Mouse (Mus musculus) brain, embryonic 14.5 days (tissue): Measurements from ENCODE around the gene Tex38. TPM values are rescaled to one million over a fixed set of nuclear protein-coding genes. Genes with fewer than 3 reads are reported as not detected.

Source experiments
- DNase-seq: peaks from one replicate; pipeline ENCODE4 v3.0.0-alpha.2; 2011; ENCODE audit warnings: low read depth
- CTCF ChIP-seq: fragments of 200-500 bp; IDR thresholded peaks from 2 replicates; pipeline ENCODE4 v1.5.1; 2012; ENCODE audit warnings: inconsistent platforms, mild to moderate bottlenecking, moderate library complexity, borderline replicate concordance; ENCODE audit not compliant: insufficient read depth, insufficient read length; ENCODE audit errors: extremely low read depth
- POLR2A ChIP-seq: fragments of 200-500 bp; IDR thresholded peaks from 2 replicates; pipeline ENCODE4 v1.6.1; 2012; ENCODE audit warnings: mild to moderate bottlenecking, inconsistent platforms, borderline replicate concordance; ENCODE audit not compliant: poor library complexity, insufficient read depth, insufficient read length, severe bottlenecking; ENCODE audit errors: extremely low read depth
- polyA plus RNA-seq: library from polyadenylated mRNA; depleted of rRNA; stranded (reverse); fragments of >200 nt; gene quantifications from 2 replicates; pipeline ENCODE4 v1.2.3, GENCODE M21; 2012

Tex38 gene
- polyA plus RNA-seq, 1 experiment, result 0.40 TPM

DNA sequence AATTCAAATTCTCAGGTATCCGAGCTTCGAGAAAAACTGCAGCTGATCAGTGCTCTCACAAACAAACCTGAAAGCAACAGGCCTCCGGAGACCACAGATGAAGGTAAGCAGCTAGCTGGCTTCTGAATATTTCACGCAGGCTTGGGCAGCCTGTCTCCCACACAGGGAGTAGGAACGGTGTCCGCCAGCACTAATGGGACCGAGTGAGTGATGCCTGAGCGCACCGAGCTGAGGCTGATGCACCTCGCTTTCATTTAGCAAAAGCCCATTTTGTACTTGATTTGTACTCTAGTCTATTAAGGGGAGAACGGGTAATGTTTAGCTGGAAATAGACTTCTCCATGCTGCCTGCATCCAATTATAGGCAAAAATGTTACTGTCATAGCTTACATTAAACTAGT, 16.2 kb downstream of the Tex38 start:
- DNase-seq, result no peak
- TF ChIP-seq CTCF, result no peak
- TF ChIP-seq POLR2A, result no peak

DNA sequence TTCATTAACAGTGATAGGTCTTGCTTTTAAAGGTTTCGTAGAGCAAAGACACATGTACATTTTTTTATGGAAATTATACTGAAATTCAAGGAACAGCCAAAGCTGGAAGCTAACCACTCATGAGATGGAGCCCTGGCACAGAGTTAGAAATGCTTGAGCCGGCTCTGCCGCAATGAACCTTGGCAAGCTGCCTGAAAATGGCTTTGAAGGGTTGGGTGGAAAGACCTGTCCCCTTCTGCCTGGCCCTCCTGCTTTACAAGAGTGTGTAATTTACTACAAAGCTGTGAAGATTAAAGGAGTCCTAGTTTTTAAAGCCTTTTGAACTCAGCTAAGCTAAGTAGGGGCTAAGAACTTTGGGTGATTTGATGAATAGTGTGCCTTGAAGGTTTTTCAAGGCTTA, 19.6 kb downstream of the Tex38 start:
- DNase-seq, result peak; percentile 80
- TF ChIP-seq POLR2A, result no peak
- TF ChIP-seq CTCF, result no peak

DNA sequence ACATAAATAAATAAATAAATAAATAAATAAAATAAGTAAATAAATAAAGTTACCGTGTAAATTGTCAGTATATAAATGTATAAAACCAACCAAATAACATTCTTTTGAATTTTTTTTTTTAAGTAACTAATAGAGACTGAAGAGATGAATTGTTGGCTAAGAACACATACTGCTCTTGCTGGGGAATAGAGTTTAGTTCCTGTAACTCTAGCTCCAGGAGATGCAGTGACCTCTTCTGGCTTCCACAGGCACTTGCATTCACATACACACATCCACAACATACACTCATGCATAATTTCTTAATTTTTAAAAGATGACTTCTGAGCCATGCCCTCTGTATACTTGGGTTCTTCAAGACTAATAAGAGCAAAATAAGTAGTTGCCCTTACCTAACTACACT, 26.0 kb downstream of the Tex38 start:
- no peak for DNase-seq
- TF ChIP-seq CTCF (0 out of 2 replicates have a peak, but pooled peaks have one; percentile 7), POLR2A (no peak)

GRCm38 (mm10) chr4:115754101-115754500, 26.7 kb downstream of the Tex38 start:
- TF ChIP-seq CTCF (no peak), POLR2A (no peak)

GRCm38 (mm10) chr4:115749336-115749735, 31.5 kb downstream of the Tex38 start:
- no peak for DNase-seq
- TF ChIP-seq CTCF (no peak), POLR2A (no peak)

More at GRCm38 (mm10) chr4:115754101-115754500, 26.7 kb downstream of the Tex38 start:
- no peak for DNase-seq

GRCm38 (mm10) chr4:115748181-115748580, 32.6 kb downstream of the Tex38 start:
- no peak for DNase-seq
- TF ChIP-seq POLR2A, result no peak
- no peak for TF ChIP-seq CTCF

- TF ChIP-seq POLR2A (no peak), CTCF (no peak)
- no peak for DNase-seq
Observed at GRCm38 (mm10) chr4:115743096-115743495, 37.7 kb downstream of the Tex38 start.

GRCm38 (mm10) chr4:115742658-115743057, 38.2 kb downstream of the Tex38 start:
- no peak for DNase-seq
- TF ChIP-seq CTCF, result no peak
- no peak for TF ChIP-seq POLR2A

DNA sequence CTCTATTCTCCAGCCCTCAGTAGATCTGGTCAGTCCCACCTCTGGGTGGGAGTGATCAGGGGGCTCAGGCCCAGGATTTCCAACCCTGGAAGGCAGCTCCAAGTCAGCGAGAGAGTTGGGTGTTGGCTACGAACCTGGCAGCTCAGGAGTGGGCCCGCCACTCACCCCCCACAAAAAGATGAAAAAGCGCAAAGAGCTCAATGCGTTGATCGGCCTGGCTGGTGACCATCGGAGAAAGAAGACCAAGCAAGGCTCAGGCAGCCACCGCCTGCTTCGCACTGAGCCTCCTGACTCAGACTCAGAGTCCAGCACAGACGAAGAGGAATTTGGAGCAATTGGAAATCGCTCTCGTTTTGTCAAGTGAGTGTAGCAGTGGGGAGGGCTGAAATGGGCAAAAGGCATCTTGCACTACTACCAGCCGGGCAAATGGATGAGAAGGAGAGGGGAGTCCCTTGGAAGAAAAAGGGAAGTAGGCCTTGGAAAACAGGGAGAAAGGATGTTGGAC, 42.3 kb downstream of the Tex38 start:
- no peak for DNase-seq
- TF ChIP-seq CTCF (no peak), POLR2A (no peak)

DNA sequence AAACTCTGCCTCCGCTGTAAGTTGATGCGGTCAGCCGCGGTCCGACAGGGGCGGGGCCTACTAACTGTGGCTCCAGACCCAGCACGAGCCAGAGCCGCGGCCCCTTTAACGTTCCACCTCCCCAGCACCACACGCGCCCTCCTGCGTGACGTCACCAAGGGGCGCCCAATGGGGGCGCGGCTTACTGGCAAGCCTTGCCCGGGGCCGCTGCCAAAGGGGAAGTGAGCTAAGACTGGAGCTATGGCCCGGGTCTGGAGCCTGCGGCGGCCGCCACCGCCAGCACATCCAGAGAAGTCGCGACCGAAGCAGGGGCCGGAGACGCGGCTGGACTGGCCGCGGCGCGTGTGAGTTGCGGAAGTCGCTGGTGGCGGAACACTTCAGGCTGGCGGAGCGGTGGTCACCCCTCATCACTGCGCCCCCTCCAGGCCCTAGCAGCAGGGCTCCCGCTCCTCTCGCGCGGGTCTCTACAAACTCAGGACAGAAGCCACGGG, 43.2 kb downstream of the Tex38 start, which contains the start of gene Efcab14:
Gene Efcab14 (plus strand): TSS at position 194 of the 491 bp plus-strand sequence.
- DNase-seq, result peak; percentile 99
- TF ChIP-seq POLR2A (peak; percentile 73), CTCF (peak; percentile 40; the same call in 1 of the 2 replicates)

DNA sequence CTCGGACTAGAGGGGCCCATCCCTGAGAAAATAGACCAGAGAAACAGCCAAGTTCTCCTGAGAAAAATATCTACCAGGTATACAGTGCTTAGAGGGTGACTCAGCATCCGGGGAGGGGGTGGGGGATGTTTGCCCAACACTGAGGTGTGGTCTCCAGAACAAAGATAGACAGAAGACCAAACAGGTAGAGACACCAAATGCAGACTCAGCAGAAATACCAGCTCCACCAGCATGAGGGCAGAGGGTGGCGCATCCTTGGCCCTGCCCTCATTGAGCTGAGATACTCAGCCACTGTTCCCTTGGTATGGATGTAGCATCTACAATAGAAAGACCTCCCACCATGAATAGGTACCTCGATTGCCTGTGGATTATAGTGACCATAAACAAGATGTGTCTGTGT, 46.0 kb downstream of the Tex38 start:
- no peak for DNase-seq
- no peak for TF ChIP-seq POLR2A
- TF ChIP-seq CTCF, result no peak

DNA sequence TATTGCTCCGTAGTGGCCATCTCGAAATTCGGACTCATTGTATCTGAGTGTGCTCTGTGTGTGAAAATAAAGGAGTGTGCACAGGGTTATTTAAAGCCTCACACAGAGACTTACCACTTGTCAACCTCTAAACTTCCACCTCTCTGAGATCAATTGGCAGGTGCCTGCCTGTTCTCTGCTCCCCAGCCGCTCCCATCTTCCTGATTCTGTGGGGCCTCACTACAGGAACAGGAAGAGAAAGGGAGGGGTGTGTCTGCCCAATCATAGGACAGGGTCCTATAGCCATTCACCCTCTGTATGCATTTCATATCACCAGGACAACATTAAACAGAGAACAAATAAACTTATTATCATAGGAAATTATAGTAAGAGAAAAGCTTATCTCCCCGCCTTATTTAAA, 47.1 kb downstream of the Tex38 start:
- TF ChIP-seq POLR2A, result no peak
- TF ChIP-seq CTCF, result no peak
- DNase-seq, result no peak
